Mouse (Mus musculus) intestine, embryonic 16.5 days (tissue): Measurements from ENCODE around the gene Scgb1b30. TPM values are rescaled to one million over a fixed set of nuclear protein-coding genes. Genes with fewer than 3 reads are reported as not detected.

Experiments used
- ATAC-seq: fragments of 200-750 bp; cut with Nextera tagmentation; 2 replicates; pipeline ENCODE4 v1.8.0; 2017; ENCODE audit warnings: moderate TSS enrichment, moderate library complexity
- H3K27ac ChIP-seq: fragments of 300-500 bp; sonication (generic); 2 replicates; pipeline ENCODE4 v1.5.1; 2014; ENCODE audit warnings: mild to moderate bottlenecking, low read length
- H3K27me3 ChIP-seq: fragments of 300-500 bp; sonication (generic); replicated peaks from 2 replicates; pipeline ENCODE4 v1.6.1; 2014; ENCODE audit warnings: low read length, control low read depth, mixed read lengths; ENCODE audit not compliant: control insufficient read depth, insufficient read depth
- H3K36me3 ChIP-seq: fragments of 300-500 bp; sonication (generic); 2 replicates; pipeline ENCODE4 v1.6.1; 2014; ENCODE audit warnings: low read length, control low read depth; ENCODE audit not compliant: control insufficient read depth, insufficient read depth
- H3K4me1 ChIP-seq: fragments of 300-500 bp; sonication (generic); 2 replicates; pipeline ENCODE4 v1.6.1; 2014; ENCODE audit warnings: low read length, control low read depth, mixed read lengths; ENCODE audit not compliant: control insufficient read depth, insufficient read depth
- H3K4me2 ChIP-seq: fragments of 300-500 bp; sonication (generic); 2 replicates; pipeline ENCODE4 v1.6.1; 2014; ENCODE audit warnings: low read depth, low read length, control low read depth
- H3K4me3 ChIP-seq: fragments of 300-500 bp; sonication (generic); 2 replicates; pipeline ENCODE4 v1.5.1; 2014; ENCODE audit warnings: mild to moderate bottlenecking, low read length
- H3K9ac ChIP-seq: fragments of 300-500 bp; sonication (generic); 2 replicates; pipeline ENCODE4 v1.6.1; 2014; ENCODE audit warnings: low read depth, low read length
- H3K9me3 ChIP-seq: fragments of 300-500 bp; sonication (generic); 2 replicates; pipeline ENCODE4 v1.6.1; 2016; ENCODE audit warnings: low read length, control low read depth; ENCODE audit not compliant: control insufficient read depth
- WGBS: fragments of 180-500 bp; shearing (Covaris S2); extraction: QIAGEN DNeasy Blood & Tissue Kit; methylation state at CpG from one replicate; pipeline ENCODE4 v1.1.7; 2014; 5-methylcytosine and 5-hydroxymethylcytosine counted together
- polyA plus RNA-seq: library from polyadenylated mRNA; unstranded; fragments of >200 nt; fragmentation: Nextera tagmentation; extraction: Ambion mirVana; gene quantifications from 2 replicates; pipeline ENCODE4 v1.2.1, GENCODE M21; 2015

Scgb1b30 gene
- polyA plus RNA-seq, 1 experiment from 2014 or later = not detected

DNA sequence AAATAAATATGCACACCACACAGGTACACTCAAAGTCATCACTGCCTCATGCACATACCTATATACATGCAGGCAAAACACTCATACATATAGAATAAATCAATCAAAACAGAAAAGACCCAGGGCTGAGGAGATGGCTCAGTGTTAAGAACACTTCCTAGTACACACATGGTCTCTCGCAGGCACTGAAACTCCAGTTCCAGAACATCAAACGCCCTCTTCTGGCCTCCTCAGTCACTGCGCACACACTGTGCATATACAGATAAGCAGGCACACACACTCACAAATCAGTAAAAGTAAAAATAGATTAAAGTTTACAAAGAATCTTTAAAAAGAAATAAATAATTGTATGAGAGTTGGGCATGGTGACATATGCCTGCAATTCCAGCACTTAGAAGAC, 31.1 kb downstream of the Scgb1b30 start:
- Histone ChIP-seq H3K27me3 (no peaks in the 10 kb centered on the region), H3K4me2 (no peak overlapping the region), H3K27ac (no peak overlapping the region), H3K36me3 (no peaks in the 10 kb centered on the region), H3K4me3 (no peak overlapping the region), H3K9me3 (0 out of 2 replicates have a peak, but pooled peaks cover 5% of the 10 kb centered on the region), H3K9ac (no peak overlapping the region), H3K4me1 (no peaks in the 10 kb centered on the region; the same call in 1 of the 2 replicates)
- no peak for ATAC-seq
- WGBS = 86% methylated on average over 3 of the region's 3 CpGs

DNA sequence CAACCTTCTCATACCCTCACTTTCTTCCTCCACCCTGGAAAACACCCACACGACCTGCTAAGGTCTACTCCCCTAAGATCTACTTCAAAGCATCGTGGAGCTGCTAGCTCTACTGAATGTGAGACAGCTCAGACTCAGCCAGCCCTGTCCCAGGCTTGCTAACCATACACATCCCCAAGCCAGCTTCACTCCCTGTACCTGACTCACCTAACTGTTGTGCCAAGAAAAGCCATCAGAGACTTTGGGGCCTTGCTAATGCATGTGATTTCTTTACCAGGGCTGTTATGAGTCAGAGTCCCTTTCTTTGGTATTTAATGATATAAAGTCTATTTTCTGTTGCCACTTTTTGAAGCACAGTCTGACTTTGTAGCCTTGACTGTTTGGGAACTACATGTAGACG, 35.9 kb downstream of the Scgb1b30 start:
- no peaks in the 10 kb centered on the region for H3K27me3 ChIP-seq
- no peaks in the 10 kb centered on the region for H3K36me3 ChIP-seq
- no peak for ATAC-seq
- H3K4me3 ChIP-seq = no peak overlapping the region
- H3K4me1 ChIP-seq = peaks cover 5% of the 10 kb centered on the region; the same call in 1 of the 2 replicates
- H3K9me3 ChIP-seq = 0 out of 2 replicates have a peak, but pooled peaks cover 5% of the 10 kb centered on the region
- H3K9ac ChIP-seq = 0 out of 2 replicates have a peak overlapping the region, but pooled peaks have one; percentile 6
- 69% methylated on average over 3 of the region's 3 CpGs for WGBS
- no peak overlapping the region for H3K27ac ChIP-seq
- H3K4me2 ChIP-seq = peak overlapping the region; percentile 70; the same call in 1 of the 2 replicates

DNA sequence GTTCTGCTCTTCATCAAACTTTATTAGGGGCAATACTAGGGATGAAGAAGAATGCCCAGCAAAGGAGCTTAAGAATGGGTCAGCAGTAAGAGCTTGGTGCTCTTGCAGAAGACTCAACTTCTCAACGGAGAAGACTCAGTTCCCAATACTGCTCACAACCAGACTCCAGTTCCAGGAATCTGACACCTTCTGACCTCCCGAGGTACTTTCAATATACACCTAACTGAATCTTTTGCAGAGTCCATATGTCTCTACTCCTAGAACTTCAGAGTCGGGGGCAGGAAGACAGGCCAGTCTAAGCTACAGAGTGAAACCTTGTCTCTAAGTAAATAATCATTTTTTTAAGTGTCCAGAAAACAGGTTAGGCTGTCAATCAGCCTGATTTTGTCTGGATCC, 36.7 kb downstream of the Scgb1b30 start:
- Histone ChIP-seq H3K27me3 (no peaks in the 10 kb centered on the region), H3K4me2 (peak overlapping the region; percentile 70), H3K27ac (no peak overlapping the region), H3K4me1 (peaks cover 5% of the 10 kb centered on the region; the same call in 1 of the 2 replicates), H3K36me3 (no peaks in the 10 kb centered on the region), H3K4me3 (peak overlapping the region; percentile 68), H3K9ac (peak overlapping the region; percentile 80), H3K9me3 (no peaks in the 10 kb centered on the region)
- ATAC-seq = peak; percentile 20; the same call in 1 of the 2 replicates
- 10% methylated on average over 3 of the region's 3 CpGs for WGBS

DNA sequence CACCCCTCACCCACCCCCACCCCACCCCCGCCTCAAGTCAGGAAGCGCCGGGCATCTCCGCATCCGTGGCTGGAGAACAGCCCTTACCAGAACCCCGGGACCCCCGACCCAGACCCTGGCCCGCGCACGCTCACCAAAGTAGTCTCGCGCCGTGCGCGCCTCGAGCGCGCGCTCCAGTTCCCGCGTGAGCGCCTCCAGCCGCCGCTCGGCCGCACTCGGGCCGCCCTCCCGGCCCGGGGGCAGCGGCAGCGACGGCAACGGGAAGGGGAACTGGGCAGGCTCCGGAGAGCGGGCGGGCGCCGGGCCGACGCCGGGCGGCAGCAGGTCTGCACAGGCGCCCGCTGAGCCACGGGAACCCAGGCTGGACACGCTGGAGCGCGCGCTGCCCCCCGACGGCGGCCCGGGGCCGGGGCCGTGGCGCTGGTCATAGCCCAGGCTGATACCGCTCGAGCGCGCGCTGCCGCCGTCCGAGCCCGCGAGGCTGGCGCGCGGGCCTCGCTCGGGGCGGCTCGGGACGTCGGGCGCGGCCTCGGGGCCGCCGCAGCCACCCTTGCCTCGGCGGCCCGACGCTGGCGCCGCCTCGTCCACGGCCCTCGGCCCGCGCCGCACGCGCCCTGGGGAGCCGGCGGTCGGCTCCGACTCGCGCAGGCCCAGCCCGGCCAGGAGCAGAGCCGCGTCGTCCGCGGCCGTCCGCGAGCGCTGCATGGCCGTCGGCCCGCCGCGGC, 37.3 kb downstream of the Scgb1b30 start:
- H3K4me3 ChIP-seq = peak overlapping the region; percentile 68
- H3K4me1 ChIP-seq = peaks cover 5% of the 10 kb centered on the region; the same call in 1 of the 2 replicates
- peak overlapping the region; percentile 80 for H3K9ac ChIP-seq
- WGBS = under 1% methylated on average over 112 of the region's 116 CpGs
- peak; percentile 81 for ATAC-seq
- no peaks in the 10 kb centered on the region for H3K9me3 ChIP-seq
- H3K27ac ChIP-seq = peak overlapping the region; percentile 64
- peak overlapping the region; percentile 70 for H3K4me2 ChIP-seq
- H3K36me3 ChIP-seq = no peaks in the 10 kb centered on the region
- no peaks in the 10 kb centered on the region for H3K27me3 ChIP-seq

GRCm38 (mm10) chr7:34133117-34133762, 38.0 kb downstream of the Scgb1b30 start, which contains the start of gene Wtip:
Gene Wtip, minus strand, starts transcription at chr7:34133268.
- no peaks in the 10 kb centered on the region for H3K27me3 ChIP-seq
- peak within 1 kb of the TSS; percentile 64 for H3K27ac ChIP-seq
- peak within 1 kb of the TSS; percentile 70 for H3K4me2 ChIP-seq
- peak; percentile 89 for ATAC-seq
- H3K4me1 ChIP-seq = peaks cover 5% of the 10 kb centered on the region; the same call in 1 of the 2 replicates
- no peaks in the 10 kb centered on the region for H3K9me3 ChIP-seq
- under 1% methylated on average over 61 of the region's 65 CpGs for WGBS
- no peaks in the 10 kb centered on the region for H3K36me3 ChIP-seq
- H3K9ac ChIP-seq = peak within 1 kb of the TSS; percentile 80
- peak within 1 kb of the TSS; percentile 68 for H3K4me3 ChIP-seq

- H3K4me3 ChIP-seq = no peak overlapping the region
- peaks cover 5% of the 10 kb centered on the region; the same call in 1 of the 2 replicates for H3K4me1 ChIP-seq
- no peak overlapping the region for H3K27ac ChIP-seq
- H3K9ac ChIP-seq = no peak overlapping the region
- no peaks in the 10 kb centered on the region for H3K36me3 ChIP-seq
- 73% methylated on average over 2 of the region's 2 CpGs for WGBS
- ATAC-seq = no peak
- H3K27me3 ChIP-seq = no peaks in the 10 kb centered on the region
- no peaks in the 10 kb centered on the region for H3K9me3 ChIP-seq
- no peak overlapping the region for H3K4me2 ChIP-seq
Measured at GRCm38 (mm10) chr7:34134336-34134735, 39.1 kb downstream of the Scgb1b30 start.

DNA sequence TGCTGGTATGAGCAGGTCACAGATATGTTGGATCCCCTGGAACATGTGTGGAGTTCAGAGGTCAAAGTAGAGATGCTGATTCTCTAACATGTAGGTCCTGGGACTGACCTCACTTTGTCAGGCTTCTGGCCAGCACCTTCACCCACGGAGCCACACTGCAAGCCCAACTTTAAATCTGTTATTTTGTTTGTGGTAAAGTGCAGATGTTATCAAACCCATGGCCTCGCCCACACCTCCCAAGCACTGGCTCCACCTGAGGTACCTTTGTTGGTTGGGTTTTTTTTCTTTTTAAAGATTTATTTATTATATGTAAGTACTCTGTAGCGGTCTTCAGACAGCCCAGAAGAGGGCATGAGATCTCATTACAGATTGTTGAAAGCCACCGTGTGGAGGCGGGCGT, 44.3 kb downstream of the Scgb1b30 start:
- 86% methylated on average over 6 of the region's 6 CpGs for WGBS
- H3K4me1 ChIP-seq = no peaks in the 10 kb centered on the region
- H3K4me3 ChIP-seq = no peak overlapping the region
- H3K4me2 ChIP-seq = no peak overlapping the region
- H3K27ac ChIP-seq = no peak overlapping the region
- H3K36me3 ChIP-seq = peaks cover 33% of the 10 kb centered on the region
- peak; percentile 31; the same call in 1 of the 2 replicates for ATAC-seq
- H3K9ac ChIP-seq = no peak overlapping the region
- no peaks in the 10 kb centered on the region for H3K9me3 ChIP-seq
- no peaks in the 10 kb centered on the region for H3K27me3 ChIP-seq

GRCm38 (mm10) chr7:34141123-34141522, 45.9 kb downstream of the Scgb1b30 start:
- H3K4me3 ChIP-seq = no peak overlapping the region
- no peaks in the 10 kb centered on the region for H3K9me3 ChIP-seq
- ATAC-seq = no peak
- H3K4me1 ChIP-seq = no peaks in the 10 kb centered on the region
- no peak overlapping the region for H3K27ac ChIP-seq
- no peak overlapping the region for H3K9ac ChIP-seq
- H3K4me2 ChIP-seq = no peak overlapping the region
- peaks cover 41% of the 10 kb centered on the region for H3K36me3 ChIP-seq
- H3K27me3 ChIP-seq = no peaks in the 10 kb centered on the region
- 93% methylated on average over 13 of the region's 13 CpGs for WGBS

DNA sequence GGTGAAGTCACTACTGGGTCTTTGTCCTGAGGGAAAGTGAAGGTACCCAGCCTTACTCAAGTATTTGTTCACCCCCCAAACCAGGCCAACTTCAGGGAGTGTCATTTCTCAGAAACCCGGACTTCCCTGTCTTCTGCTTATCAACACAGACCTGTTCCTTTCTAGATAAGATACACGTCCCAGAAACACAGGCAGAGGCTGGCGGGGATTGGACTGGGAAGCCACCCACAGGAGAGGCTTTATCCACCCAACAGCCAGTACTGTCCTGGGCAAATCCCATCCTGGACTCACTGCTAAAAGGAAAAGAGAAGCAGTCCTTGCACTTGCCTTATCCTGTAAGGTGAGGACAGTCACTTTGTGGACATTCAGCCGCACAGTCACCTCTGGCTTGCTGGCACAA, 52.0 kb downstream of the Scgb1b30 start:
- 0 out of 2 replicates have a peak, but pooled peaks have one; percentile 28 for ATAC-seq
- no peaks in the 10 kb centered on the region for H3K9me3 ChIP-seq

More for the DNA sequence above, 52.0 kb downstream of the Scgb1b30 start:
- H3K27ac ChIP-seq = no peak overlapping the region
- H3K9ac ChIP-seq = no peak overlapping the region
- no peak overlapping the region for H3K4me3 ChIP-seq
- no peaks in the 10 kb centered on the region for H3K27me3 ChIP-seq
- H3K4me2 ChIP-seq = no peak overlapping the region
- no peaks in the 10 kb centered on the region for H3K4me1 ChIP-seq
- peaks cover 48% of the 10 kb centered on the region for H3K36me3 ChIP-seq
- 80% methylated on average over 4 of the region's 4 CpGs for WGBS
